8 mouse cellular contexts compared by ENCODE assay signal in genomic region chr10:80159561-80160454, GRCm38 (mm10). TPM values are rescaled to one million over a fixed set of nuclear protein-coding genes. Genes with fewer than 3 reads are reported as not detected.
DNase-seq lines count a peak whose midpoint lies in the region; ATAC-seq lines count a peak whose summit lies in the region.

No protein-coding gene starts in this region.

- peaks cover 29% of the 10 kb centered on the region for H3K36me3 ChIP-seq in hindbrain, embryonic 12.5 days

- peak; percentile 100 for DNase-seq in Muller cell, postnatal 12 days (ENCODE audit: inconsistent ontology term)
- DNase-seq in cerebellum, adult 9-11 months: peak; percentile 99
- DNase-seq in frontal cortex, adult 2 months (ENCODE audit: extremely low spot score in 1 of 2, low spot score in 1 of 2): peak; percentile 98 to 99
- peak; percentile 95 to 98 for DNase-seq in layer of hippocampus, postnatal 25 days (ENCODE audit: extremely low spot score in 1 of 2, low spot score in 1 of 2)
- peak; percentile 100 for DNase-seq in lung, postnatal 25 days (ENCODE audit: low spot score)
- DNase-seq in retina, embryonic 14.5 days (ENCODE audit: low spot score): peak; percentile 99
- peak; percentile 99 for DNase-seq in thymus, postnatal 4 days

- no peaks in the 10 kb centered on the region for H3K27me3 ChIP-seq in hindbrain, embryonic 12.5 days

- ATAC-seq in hindbrain, embryonic 12.5 days (ENCODE audit: low FRiP score): peak; percentile 86

- H3K4me3 ChIP-seq in hindbrain, embryonic 12.5 days: peak overlapping the region; percentile 41

- peaks cover 82% of the 10 kb centered on the region for H3K4me1 ChIP-seq in hindbrain, embryonic 12.5 days

- peak overlapping the region; percentile 63 for H3K4me2 ChIP-seq in hindbrain, embryonic 12.5 days (replicated peaks)

- peak overlapping the region; percentile 91 for H3K27ac ChIP-seq in hindbrain, embryonic 12.5 days

- under 1% methylated on average over 55 of the region's 55 CpGs for WGBS in hindbrain, embryonic 12.5 days

- peak overlapping the region; percentile 48 for H3K9ac ChIP-seq in hindbrain, embryonic 12.5 days

- H3K9me3 ChIP-seq in hindbrain, embryonic 12.5 days (replicated peaks): no peaks in the 10 kb centered on the region

RNA-seq across cellular contexts. Expression of gene Cirbp, which starts 6.0 kb away (rescaled TPM):
- 212 and 226 TPM in 2 replicates for polyA plus RNA-seq in frontal cortex, adult 2 months (2012; rRNA removed)
- 235 and 271 TPM in 2 replicates for polyA plus RNA-seq in hindbrain, embryonic 12.5 days (2016; fragmentation: Nextera tagmentation; extraction: Ambion mirVana)
- total RNA-seq in layer of hippocampus, postnatal 25 days (2021): 10 to 100 TPM; 69.5 to 97.5 TPM

RNA-seq across cellular contexts. Expression of gene Midn, which starts 11.7 kb away (rescaled TPM):
- polyA plus RNA-seq in frontal cortex, adult 2 months (2012; rRNA removed): 36.5 and 43.7 TPM in 2 replicates
- polyA plus RNA-seq in hindbrain, embryonic 12.5 days (2016; fragmentation: Nextera tagmentation; extraction: Ambion mirVana): 42.1 and 54.5 TPM in 2 replicates
- total RNA-seq in layer of hippocampus, postnatal 25 days (2021): 10 to 100 TPM; 61.4 to 82.4 TPM

RNA-seq across cellular contexts. Expression of gene 1600002K03Rik, which starts 12.9 kb away (rescaled TPM):
- polyA plus RNA-seq in frontal cortex, adult 2 months (2012; rRNA removed): 14.3 and 15.8 TPM in 2 replicates
- polyA plus RNA-seq in hindbrain, embryonic 12.5 days (2016; fragmentation: Nextera tagmentation; extraction: Ambion mirVana): 12.0 and 13.3 TPM in 2 replicates
- 1 to 10 TPM; 5.8 to 6.2 TPM for total RNA-seq in layer of hippocampus, postnatal 25 days (2021)

RNA-seq across cellular contexts. Expression of gene Cbarp, which starts 19.2 kb away (rescaled TPM):
- polyA plus RNA-seq in frontal cortex, adult 2 months (2012; rRNA removed): 252 and 288 TPM in 2 replicates
- polyA plus RNA-seq in hindbrain, embryonic 12.5 days (2016; fragmentation: Nextera tagmentation; extraction: Ambion mirVana): 18.4 and 22.3 TPM in 2 replicates
- 100 to 1,000 TPM; 399 to 401 TPM for total RNA-seq in layer of hippocampus, postnatal 25 days (2021)

RNA-seq across cellular contexts. Expression of gene Efna2, which starts 19.5 kb away (rescaled TPM):
- 8.2 and 10.2 TPM in 2 replicates for polyA plus RNA-seq in frontal cortex, adult 2 months (2012; rRNA removed)
- 49.3 and 50.5 TPM in 2 replicates for polyA plus RNA-seq in hindbrain, embryonic 12.5 days (2016; fragmentation: Nextera tagmentation; extraction: Ambion mirVana)
- 10 to 100 TPM; 11.9 to 12.7 TPM for total RNA-seq in layer of hippocampus, postnatal 25 days (2021)

Comparison
In these comparisons a context has a peak if more than half of its experiments do, and no peak if none do; other contexts are left out.
1. Peak in every context shown above with its lines: DNase-seq, ATAC-seq, H3K4me3 ChIP-seq and H3K27ac ChIP-seq.